Mouse (Mus musculus) kidney, adult 8-10 months (tissue): Measurements from ENCODE around the gene Adcy7.

Experiments
- DNase-seq, 2 experiments: peaks; one replicate each; pipeline ENCODE4 v3.0.0; 2022

Adcy7 gene

DNA sequence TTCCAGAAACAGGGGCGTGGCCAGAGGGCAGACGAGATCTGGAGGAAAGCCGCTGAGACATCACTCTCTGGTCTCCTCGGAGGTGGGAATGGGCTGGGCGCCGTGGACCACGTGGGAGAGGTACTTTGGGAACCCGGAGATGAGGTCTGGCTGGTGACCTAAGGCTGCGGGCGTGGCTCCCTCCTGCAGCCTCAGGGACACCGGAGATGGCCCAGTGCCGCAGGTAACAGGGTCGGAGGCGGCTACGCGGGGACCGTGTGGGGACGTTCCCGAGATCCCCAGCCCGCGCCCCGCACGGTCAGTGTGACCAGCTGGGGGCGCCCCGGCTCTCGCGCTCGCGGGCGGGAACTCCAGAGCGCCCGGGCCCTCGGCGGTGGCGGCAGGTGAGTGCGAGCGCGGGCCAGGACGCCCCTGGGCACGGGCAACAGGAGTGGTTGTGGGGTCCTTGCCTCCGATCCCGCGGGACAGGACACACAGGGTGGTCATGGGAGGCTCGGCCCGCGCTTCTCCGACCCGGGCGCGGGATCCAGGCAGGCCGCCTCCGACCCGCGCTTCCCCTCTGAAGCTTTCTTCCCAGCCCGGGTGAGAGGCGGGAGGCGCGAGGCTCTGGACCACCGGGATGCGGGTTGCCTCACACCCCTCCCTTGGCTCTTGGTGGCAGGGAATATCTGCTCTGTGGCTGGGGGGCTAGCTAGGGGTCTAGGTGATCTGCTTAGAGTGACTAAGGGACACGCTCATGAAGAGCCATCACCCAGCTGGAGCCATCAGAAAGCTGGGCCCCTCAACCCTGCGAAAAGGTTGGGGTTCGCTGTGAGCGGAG lies at the start of gene Adcy7:
Gene Adcy7 (plus strand): TSS at position 173 of the 820 bp plus-strand sequence.
- DNase-seq, result no peak

DNA sequence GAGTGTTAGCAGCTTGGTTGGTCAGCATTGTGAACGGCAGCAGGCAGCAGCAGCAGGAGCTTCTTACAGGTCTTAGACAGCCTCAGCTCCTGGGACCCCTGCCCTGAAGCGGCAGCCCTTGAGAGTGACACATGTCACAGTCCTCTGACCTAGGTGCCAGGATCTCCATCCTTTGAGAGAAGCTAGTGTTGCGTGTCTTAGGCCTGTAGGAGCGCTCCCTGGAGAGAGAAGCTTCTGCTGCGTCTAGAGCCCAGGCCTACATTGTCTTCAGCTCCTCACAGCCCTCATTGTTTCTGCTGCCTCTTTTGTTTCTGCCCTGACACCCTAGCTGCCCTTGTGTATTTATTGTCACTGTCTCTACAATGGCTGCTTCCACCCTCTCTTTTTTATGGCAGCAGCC lies 46.8 kb upstream of the Adcy7 start:
- no peak for DNase-seq

DNA sequence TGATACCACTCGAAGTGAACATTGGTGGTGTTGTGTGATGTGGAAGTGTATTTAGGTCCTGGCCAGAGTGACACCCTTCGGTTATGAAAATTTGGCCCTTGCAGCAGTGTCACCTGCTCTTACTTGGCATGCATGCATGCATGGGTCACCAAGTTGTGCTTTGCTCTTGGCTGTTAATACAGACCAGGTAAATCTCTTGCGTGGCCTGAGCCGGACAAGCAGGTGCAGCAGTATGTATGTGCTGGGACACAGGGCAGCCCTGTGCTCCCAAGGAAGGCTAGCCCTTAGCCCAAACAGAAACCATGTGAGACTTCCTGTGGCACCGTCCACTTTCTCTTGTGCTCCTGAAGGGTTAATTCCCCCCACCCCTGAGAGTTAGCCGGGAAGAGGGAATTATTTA lies 44.4 kb upstream of the Adcy7 start:
- DNase-seq, result no peak

DNA sequence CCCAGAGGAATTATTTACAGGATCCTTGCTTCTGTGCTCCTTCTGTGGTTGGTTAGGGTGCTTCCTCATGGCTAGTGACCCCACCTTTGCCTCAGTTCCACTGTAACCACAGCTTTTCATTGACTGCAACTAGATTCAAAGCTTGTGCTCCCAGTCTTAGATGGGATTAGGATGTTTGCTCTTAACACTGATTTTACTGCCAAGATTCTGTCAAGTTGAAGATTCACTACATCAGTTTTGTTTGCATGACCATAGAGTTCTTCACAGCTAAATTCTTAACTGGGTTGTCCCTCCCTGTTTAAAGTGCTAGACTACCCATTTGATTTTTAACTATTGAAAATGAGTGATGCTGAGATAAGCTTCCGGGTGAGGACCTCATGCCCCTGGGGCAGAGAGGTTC lies 43.9 kb upstream of the Adcy7 start:
- peak in 1 of 2 experiments; percentile 33 for DNase-seq

DNA sequence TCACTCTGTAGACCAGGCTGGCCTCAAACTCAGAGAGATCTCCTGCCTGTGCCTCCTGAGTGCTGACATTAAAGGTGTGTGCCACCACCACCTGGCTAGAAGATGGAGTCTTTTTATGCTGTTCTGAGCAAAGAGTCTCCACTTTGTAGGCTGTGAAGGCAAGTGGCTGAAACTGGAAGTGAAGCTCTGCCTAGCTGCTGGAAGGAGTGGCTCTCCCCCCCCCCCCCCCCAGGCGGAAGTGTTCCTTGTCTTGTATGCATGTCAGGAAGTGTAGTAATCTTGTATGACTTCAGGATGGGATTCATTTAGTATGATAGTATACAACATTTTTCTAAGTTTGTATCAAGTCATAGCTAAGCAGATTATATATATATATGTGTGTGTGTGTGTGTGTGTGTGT lies 43.4 kb upstream of the Adcy7 start:
- DNase-seq, result no peak

DNA sequence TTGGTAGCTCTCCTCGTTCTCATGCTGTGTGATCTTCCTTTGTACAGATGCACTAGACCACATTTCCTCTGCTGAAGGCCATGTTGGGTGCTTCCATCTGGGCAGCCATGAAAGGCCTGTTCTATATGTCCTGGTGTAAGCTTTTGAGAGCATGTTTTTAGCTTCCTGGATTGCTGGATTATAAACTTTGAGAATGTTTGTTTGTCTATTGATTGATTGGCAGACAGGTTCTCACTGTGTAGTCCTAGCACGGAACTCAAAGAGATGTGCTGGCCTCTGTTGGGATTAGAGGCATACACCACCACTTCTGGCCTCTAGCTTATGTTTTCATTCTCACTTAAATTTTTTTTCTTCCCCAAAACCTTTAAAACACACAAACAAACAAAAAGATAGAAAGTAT lies 35.5 kb upstream of the Adcy7 start:
- no peak for DNase-seq

DNA sequence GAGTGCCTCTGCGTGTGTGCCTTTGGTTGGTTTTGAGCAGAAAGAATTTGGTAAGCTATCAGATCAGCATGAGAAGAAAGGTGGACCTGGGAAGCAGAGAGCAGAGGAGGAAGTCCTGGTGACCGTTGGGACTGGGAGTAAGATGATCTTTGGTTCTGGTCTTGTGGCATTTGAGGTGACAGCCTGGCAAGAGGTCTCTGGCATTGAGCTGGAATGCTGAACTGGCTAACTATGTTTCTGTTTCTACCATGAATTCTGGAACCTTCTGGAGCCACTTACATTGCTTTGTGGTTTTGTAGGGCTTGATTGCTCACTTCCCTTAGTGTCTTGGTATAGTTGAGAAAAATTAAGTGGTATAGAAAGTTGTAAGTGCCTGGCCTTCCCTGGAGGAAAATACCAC lies 34.6 kb upstream of the Adcy7 start:
- DNase-seq, result peak in 1 of 2 experiments; percentile 13

DNA sequence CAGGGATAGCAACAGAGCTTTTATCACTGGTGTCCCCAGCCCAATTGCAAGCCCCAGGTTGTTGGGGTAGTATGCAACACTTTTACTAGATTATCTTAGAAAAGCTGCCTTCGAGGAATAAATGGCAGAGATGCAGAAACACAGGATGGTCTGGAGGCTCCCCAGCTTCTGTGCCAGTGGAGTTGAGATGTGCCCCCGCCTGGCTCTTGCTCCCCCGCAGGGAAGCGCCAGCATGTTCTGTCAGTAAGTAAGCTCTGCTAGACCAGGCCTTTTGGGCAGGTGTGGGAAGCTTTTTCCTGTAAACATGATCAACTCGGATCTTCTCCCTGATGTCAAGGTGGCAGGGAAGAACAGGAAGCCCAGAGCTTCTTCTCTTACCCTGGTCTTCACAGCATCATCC lies 32.9 kb upstream of the Adcy7 start:
- no peak for DNase-seq

DNA sequence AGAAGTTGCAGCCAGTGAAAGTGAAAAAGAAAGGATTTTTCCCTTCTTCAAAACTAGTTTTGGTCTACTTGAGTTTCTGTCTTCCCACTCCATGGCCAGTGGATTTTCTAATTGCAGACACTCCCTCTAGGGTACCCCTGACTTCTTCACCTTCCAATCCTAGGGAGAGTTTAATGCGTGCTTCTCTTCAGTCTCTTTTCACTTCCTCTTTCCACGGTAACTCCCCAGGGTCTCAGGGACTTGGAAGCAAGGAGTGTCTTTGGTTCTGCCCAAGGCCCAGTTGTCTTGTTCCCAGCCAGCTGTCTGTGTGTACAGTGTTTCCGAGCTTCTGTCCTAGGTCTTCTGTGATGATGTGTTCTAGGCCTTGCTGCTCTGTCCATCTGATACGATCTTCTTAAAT lies 30.3 kb upstream of the Adcy7 start:
- no peak for DNase-seq

DNA sequence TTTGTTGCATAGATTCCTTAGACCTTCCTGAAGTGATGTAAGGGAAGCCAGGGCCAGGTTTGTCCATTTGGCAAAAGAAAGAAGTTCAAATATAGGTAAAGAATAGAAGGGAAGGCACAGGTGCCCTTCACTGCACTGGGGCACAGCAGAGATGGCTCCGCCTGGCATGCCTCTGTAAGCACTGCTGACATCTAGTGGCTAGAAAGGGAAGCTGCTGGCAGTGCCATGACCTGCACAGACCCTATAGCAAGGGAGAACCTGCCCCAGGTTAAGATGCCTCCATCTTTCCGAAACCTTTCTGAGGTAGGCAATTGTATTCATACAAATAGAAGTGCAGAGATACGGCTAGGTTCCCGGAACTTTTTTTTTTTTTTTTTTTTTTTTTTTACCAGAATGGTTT lies 27.9 kb upstream of the Adcy7 start:
- peak; percentile 46 to 74 for DNase-seq

DNA sequence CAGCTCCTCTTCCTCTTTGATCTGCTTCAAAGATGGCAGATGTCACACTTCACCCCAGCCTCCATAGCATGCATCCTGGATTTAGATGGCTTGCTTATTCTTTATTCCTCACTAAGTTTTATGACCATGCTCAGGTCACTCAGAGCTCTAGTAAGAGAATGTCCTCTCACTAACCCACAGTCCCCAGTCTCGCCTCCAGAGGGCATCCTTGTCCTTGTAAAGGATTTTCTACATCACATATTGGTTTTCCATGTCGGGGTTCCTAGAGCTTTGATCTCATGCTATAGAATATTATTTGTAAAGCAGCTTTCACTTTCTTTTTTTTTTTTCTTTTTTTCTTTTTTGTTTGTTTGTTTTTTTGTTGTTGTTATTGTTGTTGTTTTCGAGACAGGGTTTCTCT lies 19.4 kb upstream of the Adcy7 start:
- DNase-seq, result peak in 1 of 2 experiments; percentile 58

DNA sequence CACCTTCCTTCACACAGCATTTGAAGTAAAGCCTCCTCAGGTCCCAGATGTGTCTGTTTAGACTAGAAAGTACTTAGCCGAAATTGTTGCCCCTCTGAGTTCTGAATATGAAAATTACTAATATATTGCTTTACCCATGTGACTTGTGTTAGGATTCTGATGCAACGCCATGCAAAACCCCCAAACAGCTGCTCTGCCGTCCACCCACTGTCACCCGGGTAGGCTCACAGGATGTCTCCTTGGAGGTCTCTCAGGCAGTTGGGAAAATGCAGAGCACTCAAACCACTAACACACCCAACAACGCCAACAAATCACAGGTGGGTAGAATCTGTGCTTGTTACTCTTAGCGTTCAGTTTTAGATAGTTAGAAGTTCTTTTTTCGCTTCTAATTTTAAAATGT lies 17.2 kb upstream of the Adcy7 start:
- DNase-seq, result no peak

DNA sequence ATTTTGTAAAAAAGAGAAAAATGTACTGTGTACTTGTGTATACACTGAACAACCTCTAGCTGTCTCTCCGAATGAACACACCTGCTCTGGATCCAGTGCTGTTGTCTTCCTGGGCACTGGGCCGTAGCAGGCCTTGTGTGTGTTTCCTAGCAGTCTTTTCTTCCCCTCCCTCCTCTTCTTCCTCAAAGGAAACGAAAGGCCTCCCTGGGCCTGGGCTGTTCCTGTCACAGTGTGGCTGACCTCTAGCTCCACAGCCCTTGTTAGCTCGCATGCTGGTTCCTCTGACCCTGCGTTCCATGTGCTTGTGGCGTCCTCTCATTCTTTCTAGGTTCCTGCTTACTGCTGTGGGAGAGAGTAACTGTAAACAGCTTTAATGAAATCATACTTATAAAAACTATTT lies 14.2 kb upstream of the Adcy7 start:
- DNase-seq, result no peak

DNA sequence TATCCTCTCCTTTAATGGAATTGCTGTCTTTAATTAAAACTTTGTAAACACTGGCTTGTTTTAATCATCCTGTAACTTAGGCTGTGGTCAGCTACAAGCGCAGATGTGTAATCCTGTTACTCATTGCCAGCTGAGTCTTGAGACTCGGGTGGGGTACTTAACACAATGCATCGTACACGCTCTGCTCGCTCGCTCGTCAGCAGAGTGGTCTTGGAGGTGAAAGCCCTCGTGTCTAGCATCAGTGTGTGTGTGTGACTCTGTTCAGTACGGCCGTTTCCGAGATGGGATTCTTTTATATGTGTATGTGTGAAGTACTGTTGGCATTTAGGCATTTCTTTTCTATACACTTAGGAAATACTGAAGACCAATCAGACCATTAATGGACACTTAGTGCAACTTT lies 13.7 kb upstream of the Adcy7 start:
- DNase-seq, result no peak

DNA sequence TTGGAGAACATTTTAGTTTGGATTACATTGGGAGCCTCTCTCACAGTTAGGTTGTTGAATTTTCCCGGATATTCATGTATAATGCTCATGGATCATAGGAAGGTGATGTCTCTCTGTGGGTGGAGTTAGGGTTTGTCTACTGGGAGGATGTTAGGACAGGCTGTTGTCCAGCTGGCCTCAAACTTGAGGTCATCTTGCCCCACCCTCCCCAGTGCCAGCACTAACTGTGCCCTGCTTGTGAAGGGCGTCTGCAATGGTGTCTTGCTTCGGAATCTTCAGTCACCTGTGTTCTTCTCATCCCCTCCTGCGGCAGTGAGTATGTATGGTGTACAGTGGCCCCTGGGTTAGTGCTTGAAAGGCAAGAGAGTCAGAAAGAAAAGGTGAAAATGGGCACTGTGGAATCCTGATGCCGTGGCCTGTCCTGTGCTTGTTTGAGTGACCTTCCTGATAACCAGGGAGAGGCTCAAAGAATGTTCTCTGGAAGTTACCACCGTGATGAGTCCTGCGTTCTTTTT lies 11.7 kb upstream of the Adcy7 start:
- DNase-seq, result no peak

DNA sequence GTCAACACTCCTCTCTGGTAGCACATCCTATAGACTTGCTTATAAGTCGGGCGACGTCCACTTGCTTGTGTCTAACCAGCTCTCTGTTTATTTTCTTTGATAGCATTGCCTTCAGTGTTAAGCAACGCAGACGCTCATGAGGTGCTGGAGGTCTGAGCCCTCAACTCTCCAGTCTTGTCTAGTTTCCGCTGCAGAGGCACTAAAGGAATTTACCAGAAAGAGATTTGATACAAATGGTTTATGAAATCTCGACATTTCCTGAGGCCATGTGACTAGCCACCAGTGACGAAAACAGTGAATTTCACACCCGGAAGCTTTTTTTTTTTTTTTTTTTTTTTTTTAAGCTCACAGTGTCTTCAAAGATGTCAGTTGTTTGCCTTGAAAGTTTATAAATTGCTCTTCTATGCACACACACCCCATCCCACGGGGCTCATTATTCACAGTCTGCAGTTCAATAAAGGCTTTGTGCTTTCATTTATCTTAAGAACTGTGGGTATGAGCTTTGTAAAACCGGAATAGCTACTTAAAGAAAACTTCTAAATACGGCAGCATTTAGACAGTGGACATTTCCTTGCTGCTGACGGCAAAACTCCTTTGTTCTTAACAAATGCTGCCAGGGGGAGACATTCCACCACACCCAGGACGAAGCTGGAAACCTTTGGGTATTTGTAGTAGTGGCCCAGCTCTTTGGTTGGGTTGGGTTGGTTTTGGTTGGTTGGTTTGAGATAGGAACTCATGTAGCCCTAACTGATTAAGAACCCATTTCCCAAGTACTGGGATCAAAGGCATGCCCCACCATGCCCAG lies 9.2 kb upstream of the Adcy7 start:
- peak in 1 of 2 experiments; percentile 11 for DNase-seq

DNA sequence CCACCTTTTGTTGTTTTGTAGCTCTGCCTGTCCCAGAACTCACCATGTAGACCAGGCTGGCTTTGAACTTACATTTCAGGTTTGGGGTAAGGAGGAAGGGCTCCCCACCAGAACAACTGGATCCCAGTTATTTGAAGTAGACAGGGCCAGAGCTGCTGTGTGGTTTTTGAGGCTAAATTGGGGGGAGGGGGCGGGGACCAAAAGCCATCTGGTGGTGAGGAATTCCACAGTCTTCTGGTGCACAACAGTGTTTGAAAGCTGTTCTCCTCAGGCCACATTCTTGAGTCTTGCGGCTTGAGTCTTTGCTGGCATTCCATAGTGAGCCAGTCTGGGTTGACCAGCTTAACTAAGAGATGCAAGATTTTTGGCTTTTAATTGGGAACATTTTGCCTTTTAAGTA lies 6.7 kb upstream of the Adcy7 start:
- no peak for DNase-seq

DNA sequence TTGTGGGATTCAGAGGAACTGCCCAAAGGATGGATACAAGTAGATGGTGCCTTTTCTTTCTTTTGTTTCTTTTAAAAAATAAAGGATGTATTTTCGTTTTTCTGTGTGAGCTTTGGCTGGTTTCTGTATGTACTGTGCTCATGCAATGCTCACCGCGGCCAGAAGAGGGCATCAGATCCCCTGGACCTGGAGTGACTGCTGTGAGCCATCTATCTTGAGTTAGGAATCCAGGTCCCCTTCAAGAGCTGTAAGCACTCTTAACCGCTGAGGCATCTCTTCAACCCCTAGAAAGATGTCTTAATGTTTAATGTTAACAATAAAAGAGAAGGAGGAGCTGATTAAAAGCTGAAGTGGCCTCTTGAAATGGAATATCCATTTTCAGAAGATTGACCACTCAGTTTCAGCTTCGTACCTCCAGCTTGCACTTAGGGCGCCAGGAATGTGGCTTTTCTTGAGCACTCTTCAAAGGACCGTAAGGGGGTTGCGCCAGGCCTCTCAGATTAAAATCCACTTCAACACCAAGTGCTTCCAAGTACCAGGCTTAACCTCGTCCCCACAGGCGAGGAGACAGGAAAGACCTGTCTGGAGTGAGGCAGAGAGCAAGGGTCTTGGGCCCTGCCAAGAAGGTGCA lies 5.9 kb upstream of the Adcy7 start:
- DNase-seq, result peak; percentile 22 to 81

DNA sequence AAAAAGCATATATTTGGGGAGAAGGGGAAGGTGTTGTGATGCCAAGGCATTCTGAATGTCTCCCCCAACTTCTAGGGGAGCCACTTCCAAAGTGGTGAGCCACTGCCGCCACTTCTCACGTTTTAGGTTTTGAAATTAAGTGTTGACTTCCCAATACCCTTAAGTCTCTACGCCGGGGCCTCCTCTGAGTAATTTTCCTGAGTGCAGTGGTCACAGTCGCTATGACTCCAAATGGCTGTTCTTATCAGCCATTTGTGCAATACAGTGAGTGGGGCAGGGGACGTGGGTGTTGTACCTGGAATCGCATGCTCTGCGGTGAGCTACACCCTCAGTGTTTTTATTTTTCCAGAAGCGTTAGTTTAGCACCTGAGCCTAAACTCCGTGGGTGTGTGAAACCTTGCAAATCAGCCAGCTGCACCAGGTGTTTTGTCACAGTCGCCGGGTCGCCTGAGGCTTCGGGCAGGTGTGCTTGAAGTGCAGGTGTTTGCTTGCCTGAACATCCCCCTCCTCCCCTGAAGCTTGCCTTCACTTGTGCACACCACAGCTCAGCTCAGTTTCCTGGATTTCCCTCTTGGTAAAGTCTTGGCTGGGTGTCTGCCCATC lies 5.3 kb upstream of the Adcy7 start:
- no peak for DNase-seq

DNA sequence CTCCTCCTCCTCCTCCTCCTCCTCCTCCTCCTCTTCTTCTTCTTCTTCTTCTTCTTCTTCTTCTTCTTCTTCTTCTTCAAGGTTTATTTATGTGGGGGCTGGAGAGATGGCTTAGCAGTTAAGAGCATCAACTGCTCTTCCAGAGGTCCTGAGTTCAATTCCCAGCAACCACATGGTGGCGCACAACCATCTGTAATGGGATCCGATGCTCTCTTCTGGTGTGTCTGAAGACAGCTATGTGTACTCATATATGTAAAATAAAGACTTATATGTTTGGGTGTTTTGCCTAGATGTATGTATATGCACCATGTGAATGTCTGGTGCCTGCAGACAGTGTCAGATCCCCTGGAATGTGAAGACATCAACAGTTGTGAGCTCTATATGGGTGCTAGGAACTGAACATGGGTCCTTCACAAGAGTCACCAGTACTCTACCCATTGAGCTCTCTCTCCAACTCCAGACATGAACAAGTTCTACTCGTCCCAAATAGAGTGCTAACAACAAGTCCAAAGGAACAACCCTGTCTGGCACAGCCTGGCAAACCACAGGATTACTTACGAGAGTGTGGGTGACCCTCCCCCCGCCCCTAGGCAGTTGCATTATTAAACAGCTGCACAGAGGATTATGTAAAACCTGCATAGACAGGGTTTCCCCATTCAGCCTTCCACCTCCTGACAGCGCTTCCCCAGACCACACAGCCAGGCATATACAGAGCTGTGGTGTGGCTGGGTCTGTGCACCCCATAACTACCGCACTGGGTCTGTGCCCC lies 2.9 kb upstream of the Adcy7 start:
- no peak for DNase-seq

DNA sequence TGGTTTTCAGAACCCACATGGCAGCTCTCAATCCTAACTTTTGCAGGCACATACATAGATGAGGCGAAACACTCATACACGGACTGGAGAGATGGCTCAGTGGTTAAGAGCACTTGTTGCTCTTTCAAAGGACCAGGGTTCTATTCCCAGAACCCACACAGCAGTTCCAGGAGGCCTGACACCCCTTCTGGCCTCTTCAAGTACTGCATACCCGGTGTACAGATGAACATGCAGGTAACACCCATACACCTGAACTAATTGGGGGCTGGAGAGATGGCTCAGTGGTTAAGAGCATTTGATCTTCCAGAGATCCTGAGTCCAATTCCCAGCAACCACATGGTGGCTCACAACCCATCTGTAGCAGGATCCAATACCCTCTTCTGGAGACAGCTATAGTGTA lies 2.1 kb upstream of the Adcy7 start:
- DNase-seq, result no peak

DNA sequence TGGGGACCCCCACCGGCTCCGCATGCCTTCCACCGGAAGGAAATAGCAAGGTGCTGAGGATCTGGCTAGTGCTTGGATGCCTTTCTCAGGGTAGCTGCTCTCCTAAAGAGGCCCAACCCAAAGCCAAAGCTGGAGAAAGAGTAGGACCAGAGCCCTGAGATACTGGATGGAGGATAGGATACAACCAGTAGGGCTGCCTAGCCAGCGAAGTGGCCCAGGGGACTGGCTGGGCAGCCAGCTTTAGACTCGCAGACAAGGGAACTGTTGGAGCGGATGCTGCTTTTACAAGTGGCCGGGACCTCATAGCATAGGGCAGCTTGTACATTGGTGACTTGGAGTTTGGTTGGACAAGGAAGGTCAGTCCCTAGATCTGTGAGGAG lies 838 bp downstream of the Adcy7 start:
- no peak for DNase-seq
